Mouse (Mus musculus) CH12.LX (cell line): ENCODE measurements around the gene Esr1.

ENCODE experiments used
- CTCF ChIP-seq, 2 experiments: IDR thresholded peaks in 1 of 2; conservative IDR thresholded peaks in 1 of 2; 2 replicates each; pipeline ENCODE4 v1.5.1; 2011 to 2012; ENCODE audit warnings: low read depth in 2 of 2, low read length in 2 of 2, improper control_type of control experiment in 1 of 2, inconsistent platforms in 1 of 2, mild to moderate bottlenecking in 1 of 2, moderate library complexity in 1 of 2
- JUND ChIP-seq: conservative IDR thresholded peaks from 2 replicates; pipeline ENCODE4 v1.6.1; 2011; ENCODE audit warnings: low read depth, low read length, improper control_type of control experiment
- KAT2A ChIP-seq: IDR thresholded peaks from 2 replicates; pipeline ENCODE4 v1.6.1; 2012; ENCODE audit warnings: low read length, improper control_type of control experiment, inconsistent platforms; ENCODE audit not compliant: insufficient replicate concordance
- MAX ChIP-seq: IDR thresholded peaks from 2 replicates; pipeline ENCODE4 v1.6.1; 2011; ENCODE audit warnings: low read length, improper control_type of control experiment
- POLR2A ChIP-seq: IDR thresholded peaks from 2 replicates; pipeline ENCODE4 v1.6.1; 2011; ENCODE audit warnings: low read depth, mild to moderate bottlenecking, improper control_type of control experiment, low read length
- SMC3 ChIP-seq: IDR thresholded peaks from 2 replicates; pipeline ENCODE4 v1.6.1; 2011; ENCODE audit warnings: low read depth, low read length, improper control_type of control experiment
- ZKSCAN1 ChIP-seq: IDR thresholded peaks from 2 replicates; pipeline ENCODE4 v1.6.1; 2012; ENCODE audit warnings: low read depth, inconsistent platforms, low read length, improper control_type of control experiment, borderline replicate concordance

DNA sequence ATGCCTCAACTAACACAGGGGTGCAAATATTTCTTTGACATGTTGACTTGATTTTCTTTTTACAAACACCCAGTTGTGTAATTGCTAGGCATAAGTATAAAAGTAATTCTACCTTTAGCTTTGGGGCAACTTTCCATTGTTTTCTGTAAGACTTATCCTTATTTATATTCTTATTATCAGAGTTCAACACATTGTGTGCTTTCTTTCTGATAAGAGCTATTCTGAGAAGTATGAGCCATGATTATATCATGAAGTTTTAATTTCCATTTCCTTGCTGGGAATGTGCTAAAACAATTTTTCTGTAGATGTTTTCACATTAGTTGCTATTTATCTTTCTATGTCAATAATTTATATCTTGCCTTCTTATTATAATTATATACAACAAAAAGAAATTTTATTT is 17.9 kb downstream of the Esr1 start:
- no peak for TF ChIP-seq CTCF (conservative IDR thresholded peaks at IDR 0.05 in 1 of 2, IDR thresholded peaks at IDR 0.05 in 1 of 2; ENCODE audit: low read depth in 2 of 2, low read length in 2 of 2)
- TF ChIP-seq KAT2A: no peak
- no peak for TF ChIP-seq SMC3
- TF ChIP-seq JUND: no peak
- no peak for TF ChIP-seq POLR2A
- no peak for TF ChIP-seq MAX
- TF ChIP-seq ZKSCAN1: no peak
